ENCODE assay signal across 8 mouse cellular contexts in the genomic region with DNA sequence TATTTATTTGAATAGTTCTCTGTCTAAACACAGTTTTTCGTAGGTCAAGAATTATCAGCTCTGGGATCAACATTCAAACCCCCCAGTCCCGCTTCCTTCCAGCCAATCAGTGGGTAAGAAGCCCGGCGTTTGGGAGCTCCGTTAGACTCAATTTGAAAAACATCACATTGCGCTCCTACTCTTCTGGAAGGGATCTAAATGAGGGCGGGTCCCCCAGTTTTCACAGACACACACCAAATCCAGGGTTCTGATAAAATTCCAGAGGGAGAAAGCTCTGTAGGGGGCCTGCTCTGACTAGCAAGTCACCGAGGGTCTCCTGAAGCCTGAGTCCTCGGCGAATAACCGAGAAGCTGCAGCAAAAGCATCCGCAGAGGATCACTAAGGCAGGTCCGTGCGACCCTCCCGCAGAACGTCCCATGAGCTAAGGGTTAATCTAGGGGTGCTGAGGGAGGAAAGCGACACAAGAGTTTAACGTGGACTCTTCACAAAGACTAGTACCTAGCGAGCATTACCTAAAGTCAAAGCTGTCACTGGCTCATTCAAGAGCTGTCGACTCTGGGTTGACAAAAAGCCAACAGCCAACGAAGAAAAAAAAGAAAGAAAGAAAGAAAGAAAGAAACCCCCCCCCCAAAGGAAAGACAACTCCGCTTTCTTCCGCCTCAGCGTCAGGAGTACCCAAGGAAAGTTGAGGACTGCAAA. TPM values are rescaled to one million over a fixed set of nuclear protein-coding genes. Genes with fewer than 3 reads are reported as not detected.
DNase-seq lines count a peak whose midpoint lies in the region; ATAC-seq and TF ChIP-seq lines count a peak whose summit lies in the region.

No protein-coding gene starts in this region.

- intact Hi-C loops in heart, adult 2 months (cut with DNase I) = loop anchor here (1.0 to 10.0 kb wide), 4 partner anchors 48 to 1597 kb away; partner anchors contain the start of gene Spryd7

- peak overlapping the region; percentile 78 for H3K27ac ChIP-seq in heart, adult 2 months
- H3K27ac ChIP-seq in kidney, adult 2 months (ENCODE audit: insufficient read depth, low read depth, low read length) = peak overlapping the region; percentile 93
- peak overlapping the region; percentile 98 for H3K27ac ChIP-seq in liver, embryonic 15.5 days (replicated peaks)
- H3K27ac ChIP-seq in neural tube, embryonic 14.5 days (ENCODE audit: low read depth, low read length) = peak overlapping the region; percentile 87

- peak overlapping the region; percentile 85 for H3K4me2 ChIP-seq in liver, embryonic 15.5 days
- H3K4me2 ChIP-seq in neural tube, embryonic 14.5 days (ENCODE audit: low read depth, low read length) = peak overlapping the region; percentile 94

- no peak for TF ChIP-seq POLR2A in heart, adult 2 months (IDR thresholded peaks at IDR 0.05; ENCODE audit: insufficient read depth, low read depth, low read length)
- no peak for TF ChIP-seq POLR2A in kidney, adult 2 months (IDR thresholded peaks at IDR 0.05; ENCODE audit: low read depth, low read length)

- H3K27me3 ChIP-seq in heart, adult 2 months (ENCODE audit: control insufficient read depth, insufficient read depth, low read length) = no peaks in the 10 kb centered on the region
- H3K27me3 ChIP-seq in kidney, adult 2 months (replicated peaks; ENCODE audit: control insufficient read depth, insufficient read depth, low read length) = no peaks in the 10 kb centered on the region
- no peaks in the 10 kb centered on the region for H3K27me3 ChIP-seq in liver, embryonic 15.5 days
- H3K27me3 ChIP-seq in neural tube, embryonic 14.5 days (ENCODE audit: control insufficient read depth, insufficient read depth, low read length) = no peaks in the 10 kb centered on the region

- no peaks in the 10 kb centered on the region for H3K9me3 ChIP-seq in liver, embryonic 15.5 days (replicated peaks)
- H3K9me3 ChIP-seq in neural tube, embryonic 14.5 days (ENCODE audit: control insufficient read depth, low read length) = no peaks in the 10 kb centered on the region

- H3K4me3 ChIP-seq in heart, adult 2 months = peak overlapping the region; percentile 92
- peak overlapping the region; percentile 92 for H3K4me3 ChIP-seq in kidney, adult 2 months (ENCODE audit: insufficient read depth, low read depth, low read length)
- peak overlapping the region; percentile 99 for H3K4me3 ChIP-seq in liver, embryonic 15.5 days (replicated peaks)
- H3K4me3 ChIP-seq in neural tube, embryonic 14.5 days (ENCODE audit: low read depth, low read length) = peak overlapping the region; percentile 88

- DNase-seq in 3T3-L1 (ENCODE audit: low read depth, low spot score) = peak; percentile 72
- peak; percentile 36 for DNase-seq in ZHBTc4 (ENCODE audit: low read depth, low spot score)
- peak; percentile 76 for DNase-seq in embryo, embryonic 11 days
- DNase-seq in heart, adult 2 months = peak; percentile 53 to 68
- DNase-seq in kidney, adult 2 months = peak; percentile 56
- peak; percentile 57 for DNase-seq in testis, postnatal 14 days (ENCODE audit: low spot score)

- H3K4me1 ChIP-seq in heart, adult 2 months (ENCODE audit: control insufficient read depth, insufficient read depth, low read length) = peaks cover 2% of the 10 kb centered on the region
- no peaks in the 10 kb centered on the region; the same call in 1 of the 2 replicates for H3K4me1 ChIP-seq in kidney, adult 2 months (ENCODE audit: control insufficient read depth, insufficient read depth, low read length)
- peaks cover 31% of the 10 kb centered on the region for H3K4me1 ChIP-seq in liver, embryonic 15.5 days (replicated peaks)
- H3K4me1 ChIP-seq in neural tube, embryonic 14.5 days (ENCODE audit: control insufficient read depth, insufficient read depth, low read length) = no peaks in the 10 kb centered on the region

- under 1% methylated on average over 24 of the region's 24 CpGs for WGBS in heart, adult 2 months
- under 1% methylated on average over 24 of the region's 24 CpGs for WGBS in kidney, adult 2 months
- under 1% methylated on average over 24 of the region's 24 CpGs for WGBS in liver, embryonic 15.5 days (ENCODE audit: insufficient replicate concordance)
- 0% methylated on average over 24 of the region's 24 CpGs for WGBS in neural tube, embryonic 14.5 days

- TF ChIP-seq EP300 in heart, adult 2 months (IDR thresholded peaks at IDR 0.05; ENCODE audit: insufficient read depth, low read depth, low read length) = no peak

- no peak for ATAC-seq in liver, embryonic 15.5 days (ENCODE audit: insufficient read depth)
- no peak for ATAC-seq in neural tube, embryonic 14.5 days (ENCODE audit: low read depth)

- H3K36me3 ChIP-seq in heart, adult 2 months (ENCODE audit: control insufficient read depth, insufficient read depth, low read length) = peaks cover 12% of the 10 kb centered on the region
- no peaks in the 10 kb centered on the region for H3K36me3 ChIP-seq in kidney, adult 2 months (ENCODE audit: control insufficient read depth, insufficient read depth, low read length)
- peaks cover 3% of the 10 kb centered on the region for H3K36me3 ChIP-seq in liver, embryonic 15.5 days (replicated peaks)
- no peaks in the 10 kb centered on the region for H3K36me3 ChIP-seq in neural tube, embryonic 14.5 days (ENCODE audit: control insufficient read depth, insufficient read depth, low read length)

- no peak for TF ChIP-seq CTCF in heart, adult 2 months (IDR thresholded peaks at IDR 0.05)
- TF ChIP-seq CTCF in kidney, adult 2 months (conservative IDR thresholded peaks at IDR 0.05; ENCODE audit: insufficient read depth, insufficient read length, low read depth, low read length) = no peak

- peak overlapping the region; percentile 90 for H3K9ac ChIP-seq in heart, adult 2 months (ENCODE audit: low read depth, low read length)
- H3K9ac ChIP-seq in liver, embryonic 15.5 days = peak overlapping the region; percentile 100
- peak overlapping the region; percentile 72 for H3K9ac ChIP-seq in neural tube, embryonic 14.5 days (replicated peaks; ENCODE audit: low read depth, low read length)

- no peaks in the 10 kb centered on the region for H3K79me2 ChIP-seq in heart, adult 2 months (replicated peaks; ENCODE audit: control insufficient read depth, insufficient read depth, low read length)

RNA-seq across cellular contexts. Expression of gene Kcnrg, which starts 40.1 kb away (rescaled TPM):
- total RNA-seq in heart, adult 2 months (2021) = under 1 TPM in 1 of 2 experiments, not detected in 1; 0.13 TPM
- polyA plus RNA-seq in heart, adult 2 months (2012; rRNA removed) = 0.09 and 0.51 TPM in 2 replicates
- 0.09 and 0.12 TPM in 2 replicates for polyA plus RNA-seq in kidney, adult 2 months (2012; rRNA removed)
- polyA plus RNA-seq in liver, embryonic 15.5 days (2015; fragmentation: Nextera tagmentation; extraction: Ambion mirVana) = 0.32 and 0.44 TPM in 2 replicates
- polyA plus RNA-seq in neural tube, embryonic 14.5 days (2014; fragmentation: Nextera tagmentation; extraction: Ambion mirVana) = 4.4 and 4.8 TPM in 2 replicates

RNA-seq across cellular contexts. Expression of gene Trim13, which starts 49.3 kb away (rescaled TPM):
- 1 to 10 TPM; 6.6 to 7.5 TPM for total RNA-seq in heart, adult 2 months (2021)
- 4.8 and 11.0 TPM in 2 replicates for polyA plus RNA-seq in heart, adult 2 months (2012; rRNA removed)
- polyA plus RNA-seq in kidney, adult 2 months (2012; rRNA removed) = 5.0 and 5.3 TPM in 2 replicates
- 3.4 and 3.7 TPM in 2 replicates for polyA plus RNA-seq in liver, embryonic 15.5 days (2015; fragmentation: Nextera tagmentation; extraction: Ambion mirVana)
- 48.5 and 55.8 TPM in 2 replicates for polyA plus RNA-seq in neural tube, embryonic 14.5 days (2014; fragmentation: Nextera tagmentation; extraction: Ambion mirVana)
